Mouse (Mus musculus): Measurements from ENCODE around the gene Wdr93. TPM values are rescaled to one million over a fixed set of nuclear protein-coding genes. Genes with fewer than 3 reads are reported as not detected.

The Wdr93 gene
- polyA plus RNA-seq, 1 experiment from 2014 or later: 0.17 TPM

GRCm38 (mm10) chr7:79832980-79833379 is 90.0 kb downstream of the Wdr93 start:
- no peak overlapping the region for H3K27ac ChIP-seq (ENCODE audit: low read depth)
- H3K4me3 ChIP-seq (ENCODE audit: low read depth, low read length): no peak overlapping the region
- H3K36me3 ChIP-seq (ENCODE audit: insufficient read depth): no peaks in the 10 kb centered on the region
- no peak overlapping the region for H3K9ac ChIP-seq
- H3K4me1 ChIP-seq (ENCODE audit: insufficient read depth): no peaks in the 10 kb centered on the region
- TF ChIP-seq CTCF (IDR thresholded peaks at IDR 0.05; ENCODE audit: low read depth): no peak
- no peaks in the 10 kb centered on the region for H3K27me3 ChIP-seq (ENCODE audit: insufficient read depth, low read length)
- DNase-seq: no peak
- no peak for ATAC-seq (ENCODE audit: insufficient read depth)
- no peaks in the 10 kb centered on the region for H3K9me3 ChIP-seq (ENCODE audit: low read depth, low read length)
- H3K4me2 ChIP-seq: no peak overlapping the region

- no peak for DNase-seq
- no peak for TF ChIP-seq CTCF (IDR thresholded peaks at IDR 0.05; ENCODE audit: low read depth)
- no peak for ATAC-seq (ENCODE audit: insufficient read depth)
- no peak overlapping the region for H3K9ac ChIP-seq
- no peaks in the 10 kb centered on the region for H3K27me3 ChIP-seq (ENCODE audit: insufficient read depth, low read length)
- H3K4me3 ChIP-seq (ENCODE audit: low read depth, low read length): no peak overlapping the region
- no peaks in the 10 kb centered on the region for H3K9me3 ChIP-seq (ENCODE audit: low read depth, low read length)
- H3K27ac ChIP-seq (ENCODE audit: low read depth): no peak overlapping the region
- WGBS: 96% methylated on average over 6 of the region's 6 CpGs
- H3K36me3 ChIP-seq (ENCODE audit: insufficient read depth): no peaks in the 10 kb centered on the region
- no peak overlapping the region for H3K4me2 ChIP-seq
- H3K4me1 ChIP-seq (ENCODE audit: insufficient read depth): no peaks in the 10 kb centered on the region
Measured at GRCm38 (mm10) chr7:79835196-79835595, 92.2 kb downstream of the Wdr93 start.

Other genes with a start within 250 kb of the Wdr93 start
- gene Rhcg, start 125.5 kb upstream of the Wdr93 start, polyA plus RNA-seq (2014; fragmentation: Nextera tagmentation; extraction: Ambion mirVana): not detected in 2 replicates
- gene Ticrr, start 83.0 kb upstream of the Wdr93 start, polyA plus RNA-seq (2014; fragmentation: Nextera tagmentation; extraction: Ambion mirVana): 18.3 and 20.8 TPM in 2 replicates
- 6.1 and 7.6 TPM in 2 replicates for gene Kif7, start 27.4 kb upstream of the Wdr93 start, polyA plus RNA-seq (2014; fragmentation: Nextera tagmentation; extraction: Ambion mirVana)
- not detected in 2 replicates for gene Plin1, start 10.3 kb upstream of the Wdr93 start, polyA plus RNA-seq (2014; fragmentation: Nextera tagmentation; extraction: Ambion mirVana)
- 12.0 and 12.1 TPM in 2 replicates for gene Pex11a, start within 50 bp of the Wdr93 start, polyA plus RNA-seq (2014; fragmentation: Nextera tagmentation; extraction: Ambion mirVana)
- gene Mesp1, start 50.6 kb downstream of the Wdr93 start, polyA plus RNA-seq (2014; fragmentation: Nextera tagmentation; extraction: Ambion mirVana): not detected in 2 replicates
- 0.19 and 0.28 TPM in 2 replicates for gene Mesp2, start 67.6 kb downstream of the Wdr93 start, polyA plus RNA-seq (2014; fragmentation: Nextera tagmentation; extraction: Ambion mirVana)
- 3.8 TPM in 2 replicates for gene Anpep, start 117.9 kb downstream of the Wdr93 start, polyA plus RNA-seq (2014; fragmentation: Nextera tagmentation; extraction: Ambion mirVana)
- 30.6 and 32.4 TPM in 2 replicates for gene Ap3s2, start 177.5 kb downstream of the Wdr93 start, polyA plus RNA-seq (2014; fragmentation: Nextera tagmentation; extraction: Ambion mirVana)
- gene Arpin, start 192.2 kb downstream of the Wdr93 start, polyA plus RNA-seq (2014; fragmentation: Nextera tagmentation; extraction: Ambion mirVana): 25.3 and 26.8 TPM in 2 replicates

All from lung, embryonic 14.5 days (tissue).